Mouse (Mus musculus): ENCODE data around the gene Snapc3. TPM values are rescaled to one million over a fixed set of nuclear protein-coding genes. Genes with fewer than 3 reads are reported as not detected.

The Snapc3 gene
- polyA plus RNA-seq (2015; fragmentation: Nextera tagmentation; extraction: Ambion mirVana), result 75.1 and 75.3 TPM in 2 replicates

- Histone ChIP-seq H3K9ac (peak within 1 kb of the TSS; percentile 83), H3K27me3 (replicated peaks) (no peaks in the 10 kb centered on the region), H3K36me3 (replicated peaks) (no peaks in the 10 kb centered on the region), H3K4me1 (peaks cover 22% of the 10 kb centered on the region), H3K9me3 (no peaks in the 10 kb centered on the region), H3K27ac (peak within 1 kb of the TSS; percentile 86), H3K4me3 (peak within 1 kb of the TSS; percentile 79), H3K4me2 (peak within 1 kb of the TSS; percentile 51)
- under 1% methylated on average over 41 of the region's 41 CpGs for WGBS
- peak; percentile 99 for ATAC-seq (replicated peaks)
Measured at GRCm38 (mm10) chr4:83417160-83417819, at the start of gene Snapc3. Gene Snapc3, plus strand, starts transcription at chr4:83417724.

DNA sequence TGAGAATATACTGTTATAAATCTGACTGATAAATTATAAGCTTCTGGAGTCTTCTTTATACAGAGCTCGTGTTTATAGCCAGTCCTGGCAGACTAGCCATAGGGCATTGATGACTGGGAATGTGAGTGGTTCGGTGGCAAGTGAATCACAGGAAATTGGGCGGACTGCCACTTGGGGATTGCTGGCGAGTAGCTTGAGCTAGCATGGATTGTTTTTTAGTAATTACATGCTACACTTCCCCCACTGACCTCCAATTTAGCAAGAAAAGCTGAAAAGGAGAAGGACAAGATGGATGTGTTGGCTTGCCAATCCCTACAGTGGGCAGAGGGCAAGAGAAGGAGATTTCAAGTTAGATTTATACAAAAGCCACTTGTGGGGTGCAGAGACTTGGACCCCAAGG is 44.1 kb upstream of the Snapc3 start:
- Histone ChIP-seq H3K9me3 (no peaks in the 10 kb centered on the region), H3K36me3 (replicated peaks) (no peaks in the 10 kb centered on the region), H3K4me1 (no peaks in the 10 kb centered on the region), H3K27me3 (replicated peaks) (no peaks in the 10 kb centered on the region), H3K27ac (no peak overlapping the region), H3K4me2 (no peak overlapping the region), H3K9ac (no peak overlapping the region), H3K4me3 (no peak overlapping the region)
- 73% methylated on average over 4 of the region's 4 CpGs for WGBS
- no peak for ATAC-seq (replicated peaks)

- no peaks in the 10 kb centered on the region for H3K27me3 ChIP-seq (replicated peaks)
- H3K9me3 ChIP-seq, result no peaks in the 10 kb centered on the region
- WGBS, result 82% methylated on average over 6 of the region's 6 CpGs
- no peak overlapping the region for H3K4me3 ChIP-seq
- H3K36me3 ChIP-seq (replicated peaks), result no peaks in the 10 kb centered on the region
- no peak overlapping the region for H3K4me2 ChIP-seq
- no peak for ATAC-seq (replicated peaks)
- H3K4me1 ChIP-seq, result no peaks in the 10 kb centered on the region
- H3K9ac ChIP-seq, result no peak overlapping the region
- H3K27ac ChIP-seq, result no peak overlapping the region
Measured at GRCm38 (mm10) chr4:83375650-83376049, 41.9 kb upstream of the Snapc3 start.

- Histone ChIP-seq H3K27me3 (replicated peaks) (no peaks in the 10 kb centered on the region), H3K9ac (no peak overlapping the region), H3K4me1 (no peaks in the 10 kb centered on the region), H3K36me3 (replicated peaks) (no peaks in the 10 kb centered on the region), H3K4me3 (no peak overlapping the region), H3K9me3 (no peaks in the 10 kb centered on the region), H3K4me2 (no peak overlapping the region), H3K27ac (no peak overlapping the region)
- 77% methylated on average over 7 of the region's 7 CpGs for WGBS
- ATAC-seq (replicated peaks), result no peak
Measured at GRCm38 (mm10) chr4:83376461-83377015, 41.0 kb upstream of the Snapc3 start.

GRCm38 (mm10) chr4:83379036-83379435 is 38.5 kb upstream of the Snapc3 start:
- no peaks in the 10 kb centered on the region for H3K27me3 ChIP-seq (replicated peaks)
- no peak for ATAC-seq (replicated peaks)

GRCm38 (mm10) chr4:83379746-83380145 is 37.8 kb upstream of the Snapc3 start:
- Histone ChIP-seq H3K36me3 (replicated peaks) (no peaks in the 10 kb centered on the region), H3K4me2 (no peak overlapping the region), H3K9ac (no peak overlapping the region), H3K4me3 (no peak overlapping the region), H3K27ac (no peak overlapping the region), H3K4me1 (no peaks in the 10 kb centered on the region), H3K27me3 (replicated peaks) (no peaks in the 10 kb centered on the region), H3K9me3 (no peaks in the 10 kb centered on the region)
- ATAC-seq (replicated peaks), result no peak
- WGBS, result 91% methylated on average over 6 of the region's 6 CpGs

More at GRCm38 (mm10) chr4:83379036-83379435, 38.5 kb upstream of the Snapc3 start:
- Histone ChIP-seq H3K4me3 (no peak overlapping the region), H3K36me3 (replicated peaks) (no peaks in the 10 kb centered on the region), H3K9ac (no peak overlapping the region), H3K9me3 (no peaks in the 10 kb centered on the region), H3K4me1 (no peaks in the 10 kb centered on the region), H3K27ac (no peak overlapping the region), H3K4me2 (no peak overlapping the region)

DNA sequence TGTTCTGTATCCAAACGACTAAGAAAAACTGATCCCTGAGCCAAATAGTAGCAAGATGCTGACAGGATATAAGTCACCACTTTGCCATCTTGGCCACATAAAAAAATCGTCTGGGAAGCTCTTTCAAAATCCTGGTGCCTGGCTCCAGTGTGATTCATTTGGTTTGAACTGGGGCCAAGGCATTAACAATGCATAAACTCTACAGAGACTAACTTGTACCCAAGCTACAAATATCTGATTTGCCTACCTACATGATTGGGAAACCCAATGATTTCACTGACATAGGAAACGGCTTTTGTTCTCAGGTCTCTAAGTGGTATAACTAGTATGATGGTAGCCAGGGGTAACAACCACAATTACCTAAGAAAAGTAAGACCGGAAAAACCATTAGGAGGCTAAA is 37.3 kb upstream of the Snapc3 start:
- ATAC-seq (replicated peaks), result no peak
- no peak overlapping the region for H3K27ac ChIP-seq
- H3K9ac ChIP-seq, result no peak overlapping the region
- H3K9me3 ChIP-seq, result no peaks in the 10 kb centered on the region
- H3K4me1 ChIP-seq, result no peaks in the 10 kb centered on the region
- WGBS, result 83% methylated on average over 4 of the region's 4 CpGs
- H3K36me3 ChIP-seq (replicated peaks), result no peaks in the 10 kb centered on the region
- no peak overlapping the region for H3K4me3 ChIP-seq
- H3K4me2 ChIP-seq, result no peak overlapping the region
- no peaks in the 10 kb centered on the region for H3K27me3 ChIP-seq (replicated peaks)

DNA sequence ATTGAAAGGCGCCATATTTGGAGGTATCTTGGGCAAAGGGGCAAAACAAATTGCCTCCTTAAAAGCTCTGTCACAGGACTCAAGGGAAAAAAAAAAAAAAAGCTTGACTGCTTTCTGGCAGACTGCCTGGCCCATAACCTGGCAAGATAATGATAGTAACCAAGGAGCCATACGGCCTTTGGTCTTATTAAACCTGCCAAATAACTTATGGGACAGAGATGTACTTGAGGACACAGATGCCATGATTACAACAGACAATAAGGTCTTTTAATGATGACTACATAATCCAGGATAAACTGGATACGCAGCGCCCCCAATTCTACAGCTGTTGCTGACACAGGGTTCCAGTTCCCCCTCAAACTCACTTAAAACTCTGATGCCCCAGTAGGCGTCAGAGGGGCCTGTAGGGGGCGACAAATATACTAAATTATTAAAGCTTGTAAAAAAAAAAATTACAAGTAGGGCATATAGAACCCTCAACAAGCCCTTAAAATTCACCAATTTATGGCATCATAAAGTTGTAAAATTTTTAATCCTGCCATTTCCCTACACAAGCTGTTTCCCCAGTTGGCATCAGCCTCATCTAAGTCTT is 33.5 kb upstream of the Snapc3 start:
- Histone ChIP-seq H3K27ac (no peak overlapping the region), H3K36me3 (replicated peaks) (no peaks in the 10 kb centered on the region), H3K9me3 (no peaks in the 10 kb centered on the region), H3K9ac (no peak overlapping the region), H3K27me3 (replicated peaks) (no peaks in the 10 kb centered on the region), H3K4me2 (no peak overlapping the region), H3K4me3 (no peak overlapping the region), H3K4me1 (no peaks in the 10 kb centered on the region)
- WGBS, result 52% methylated on average over 6 of the region's 6 CpGs
- ATAC-seq (replicated peaks), result no peak

DNA sequence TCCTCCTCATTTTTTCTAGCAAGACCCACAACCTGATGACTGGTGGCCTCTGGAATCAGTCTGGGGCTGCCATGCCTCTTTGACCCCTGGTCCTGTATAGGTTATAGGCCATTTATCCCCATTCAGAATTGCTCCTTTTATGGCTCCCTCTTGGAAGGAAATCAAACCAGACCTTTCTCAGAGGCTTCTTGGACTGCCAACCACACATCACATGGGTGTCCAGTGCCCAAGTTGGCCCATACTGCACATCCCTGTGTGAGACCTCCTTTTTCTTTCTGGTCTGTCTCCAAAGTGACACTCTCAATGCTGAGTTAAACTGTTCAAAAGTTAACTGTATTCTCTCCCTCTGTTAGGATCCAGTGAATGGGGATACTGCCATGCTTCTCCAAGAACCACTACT is 32.4 kb upstream of the Snapc3 start:
- no peak for ATAC-seq (replicated peaks)
- H3K4me3 ChIP-seq, result no peak overlapping the region
- H3K9ac ChIP-seq, result no peak overlapping the region
- H3K36me3 ChIP-seq (replicated peaks), result no peaks in the 10 kb centered on the region
- H3K27me3 ChIP-seq (replicated peaks), result no peaks in the 10 kb centered on the region
- no peak overlapping the region for H3K27ac ChIP-seq
- no peaks in the 10 kb centered on the region for H3K9me3 ChIP-seq
- no peak overlapping the region for H3K4me2 ChIP-seq
- no peaks in the 10 kb centered on the region for H3K4me1 ChIP-seq

GRCm38 (mm10) chr4:83390551-83390950 is 27.0 kb upstream of the Snapc3 start:
- no peaks in the 10 kb centered on the region for H3K4me1 ChIP-seq
- no peaks in the 10 kb centered on the region for H3K36me3 ChIP-seq (replicated peaks)
- H3K4me2 ChIP-seq, result no peak overlapping the region
- no peaks in the 10 kb centered on the region for H3K9me3 ChIP-seq
- H3K4me3 ChIP-seq, result no peak overlapping the region
- no peak for ATAC-seq (replicated peaks)
- H3K9ac ChIP-seq, result no peak overlapping the region
- H3K27ac ChIP-seq, result no peak overlapping the region
- 78% methylated on average over 2 of the region's 2 CpGs for WGBS
- H3K27me3 ChIP-seq (replicated peaks), result no peaks in the 10 kb centered on the region

DNA sequence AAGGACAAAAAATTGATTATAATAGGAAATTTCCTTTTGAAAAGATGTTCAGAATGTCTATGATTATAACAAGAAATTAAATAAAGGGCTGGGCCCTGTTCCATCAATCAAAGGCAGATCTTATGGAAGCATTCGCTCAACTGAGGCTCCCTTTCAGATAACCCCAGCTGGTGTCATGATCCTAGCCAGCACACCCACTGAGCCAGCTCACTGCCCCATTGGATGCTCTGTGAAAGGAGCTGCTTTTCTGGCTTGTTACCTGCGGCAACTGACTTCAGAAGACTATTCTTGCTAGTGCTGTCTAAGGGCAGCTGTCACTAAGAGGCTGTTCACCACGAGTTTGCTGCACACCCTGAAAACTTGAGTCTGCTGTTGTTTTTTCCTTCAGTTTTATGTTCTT is 25.6 kb upstream of the Snapc3 start:
- no peak overlapping the region for H3K4me2 ChIP-seq
- 16% methylated on average over 3 of the region's 3 CpGs for WGBS
- H3K27me3 ChIP-seq (replicated peaks), result no peaks in the 10 kb centered on the region
- no peak overlapping the region for H3K9ac ChIP-seq
- ATAC-seq (replicated peaks), result no peak
- no peak overlapping the region for H3K27ac ChIP-seq
- H3K4me1 ChIP-seq, result no peaks in the 10 kb centered on the region
- no peak overlapping the region for H3K4me3 ChIP-seq
- no peaks in the 10 kb centered on the region for H3K9me3 ChIP-seq
- no peaks in the 10 kb centered on the region for H3K36me3 ChIP-seq (replicated peaks)

DNA sequence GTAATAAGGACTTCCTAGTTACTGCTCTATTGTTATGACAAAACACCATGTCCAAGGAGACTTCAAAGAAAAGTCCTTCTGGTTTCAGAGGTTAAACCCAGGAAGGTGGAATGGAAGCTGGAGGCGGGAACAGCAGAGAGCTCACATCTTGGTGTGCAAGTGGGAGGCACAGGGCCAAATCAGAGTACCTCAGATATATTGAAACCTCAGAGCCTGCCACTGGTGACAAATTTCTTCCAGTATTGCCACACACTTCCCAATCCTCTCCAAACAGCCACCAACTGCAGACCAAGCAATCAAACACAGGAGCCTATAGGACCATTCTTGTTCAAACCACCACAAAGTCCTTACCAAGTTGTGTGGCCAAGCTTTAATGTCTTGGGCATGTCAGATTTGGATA is 23.8 kb upstream of the Snapc3 start:
- Histone ChIP-seq H3K36me3 (replicated peaks) (no peaks in the 10 kb centered on the region), H3K9ac (no peak overlapping the region), H3K4me2 (no peak overlapping the region), H3K4me3 (no peak overlapping the region), H3K27ac (no peak overlapping the region), H3K4me1 (no peaks in the 10 kb centered on the region), H3K27me3 (replicated peaks) (no peaks in the 10 kb centered on the region), H3K9me3 (no peaks in the 10 kb centered on the region)
- no peak for ATAC-seq (replicated peaks)
- WGBS, result 88% methylated on average over 1 of the region's 1 CpGs

DNA sequence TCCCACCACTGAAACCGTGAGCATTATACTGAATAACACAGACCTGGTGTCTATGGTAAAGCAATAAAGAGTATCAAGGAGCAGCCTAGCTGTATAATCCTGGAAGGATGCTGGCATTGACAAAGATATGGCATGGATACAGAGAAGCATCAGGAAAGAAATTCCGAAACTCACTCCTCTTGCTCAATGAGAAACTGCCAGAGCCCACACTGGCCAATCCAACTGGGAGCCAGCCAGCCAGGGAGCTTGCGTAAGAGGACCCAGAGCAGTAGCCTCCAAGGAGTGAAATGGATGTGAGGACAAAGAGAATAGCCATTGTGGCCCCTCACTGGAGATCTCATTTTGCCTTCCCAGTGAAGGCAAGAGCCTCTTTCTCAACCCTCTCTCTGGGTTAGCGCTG is 21.2 kb upstream of the Snapc3 start:
- H3K27me3 ChIP-seq (replicated peaks), result no peaks in the 10 kb centered on the region
- WGBS, result 89% methylated on average over 4 of the region's 4 CpGs

More for the DNA sequence above, 21.2 kb upstream of the Snapc3 start:
- no peaks in the 10 kb centered on the region for H3K9me3 ChIP-seq
- no peaks in the 10 kb centered on the region for H3K36me3 ChIP-seq (replicated peaks)
- H3K4me2 ChIP-seq, result no peak overlapping the region
- no peak for ATAC-seq (replicated peaks)
- H3K4me3 ChIP-seq, result no peak overlapping the region
- H3K27ac ChIP-seq, result no peak overlapping the region
- no peak overlapping the region for H3K9ac ChIP-seq
- H3K4me1 ChIP-seq, result no peaks in the 10 kb centered on the region

Data from midbrain, embryonic 15.5 days (tissue).